Mouse (Mus musculus): Measurements from ENCODE around the gene Olfr1254.

The Olfr1254 gene

DNA sequence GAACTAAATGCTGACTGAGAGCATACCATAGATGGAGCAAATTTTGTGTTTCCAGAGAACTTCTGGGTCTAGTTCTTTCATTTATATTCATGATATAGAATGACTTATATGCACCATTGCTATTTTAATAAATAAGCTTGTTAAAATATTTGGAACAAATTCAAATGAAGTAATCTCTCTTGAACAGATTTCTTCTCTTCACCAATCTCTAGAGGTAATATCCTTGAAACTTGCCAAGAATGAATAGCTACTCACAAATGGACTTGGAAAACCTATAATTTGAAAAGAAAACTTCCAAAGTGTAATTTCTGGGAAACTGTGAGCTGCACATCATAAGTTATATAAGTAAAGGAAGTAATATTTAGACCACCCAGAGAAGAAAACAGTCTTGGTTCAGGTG, at the start of gene Olfr1254:
TSS of gene Olfr1254 (minus strand) at position 101 of the 400 bp plus-strand sequence.
- DNase-seq (ENCODE audit: low read depth, low spot score), result no peak

DNA sequence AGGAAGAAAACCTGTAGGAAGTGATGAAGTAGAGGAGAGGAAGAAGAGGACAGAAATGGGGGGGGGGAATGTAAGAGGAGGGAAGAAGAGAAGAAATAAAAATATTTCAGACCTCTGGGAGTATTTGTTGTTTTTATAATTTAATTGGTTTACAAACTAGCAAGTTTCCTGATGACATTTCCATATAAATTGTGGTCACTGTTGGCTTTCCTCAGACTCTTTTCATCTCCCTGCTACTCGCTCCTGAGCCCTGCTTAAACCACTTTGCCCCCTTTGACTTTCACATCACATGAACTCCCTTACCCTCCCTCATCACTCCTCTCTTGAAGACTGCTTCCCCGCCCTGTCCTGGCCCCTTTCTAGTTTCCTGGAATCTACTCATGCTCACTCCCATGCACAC, 48.0 kb upstream of the Olfr1254 start, which contains the start of gene Olfr1256:
TSS of gene Olfr1256 (minus strand) at position 101 of the 400 bp plus-strand sequence.
- DNase-seq (ENCODE audit: low read depth, low spot score), result no peak

DNA sequence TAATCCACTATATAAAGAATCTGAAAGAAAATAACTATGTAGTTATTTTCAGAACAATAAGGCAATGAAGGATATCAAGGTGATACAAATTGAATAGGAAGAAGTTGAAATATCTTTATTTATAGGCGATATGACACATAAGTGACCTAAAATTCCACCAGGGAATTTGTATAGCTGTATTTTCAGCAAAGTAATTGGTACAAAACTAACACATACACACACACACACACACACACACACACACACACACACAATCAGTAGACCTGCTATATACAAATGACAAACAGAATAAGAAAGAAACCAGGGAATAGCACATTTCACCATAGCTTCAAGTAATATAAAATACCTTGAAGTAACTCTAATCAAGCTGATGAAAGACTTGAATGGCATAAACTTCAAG, 26.8 kb upstream of the Olfr1254 start:
- no peak for DNase-seq (ENCODE audit: low read depth, low spot score)

DNA sequence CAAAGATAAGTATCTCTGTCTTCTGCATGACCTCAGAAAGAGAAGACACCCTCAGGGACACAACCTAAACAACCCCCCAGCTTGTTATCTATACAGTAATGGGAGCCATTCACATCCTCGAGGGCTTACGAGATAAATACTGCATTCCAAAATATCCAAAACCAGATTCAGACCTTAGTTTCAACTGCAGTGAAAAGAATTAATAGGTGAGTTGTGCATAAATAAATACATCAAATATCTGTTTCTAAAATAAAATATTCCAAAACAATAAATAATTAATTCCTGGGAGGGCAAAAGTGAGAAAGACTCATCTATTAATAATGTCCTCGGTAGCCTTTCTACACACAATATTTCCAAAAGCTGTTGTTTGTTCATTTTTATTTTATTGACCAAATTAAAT, 18.3 kb upstream of the Olfr1254 start, which contains the start of gene Olfr1255:
TSS of gene Olfr1255 (plus strand) at position 301 of the 400 bp plus-strand sequence.
- DNase-seq (ENCODE audit: low read depth, low spot score), result no peak

DNA sequence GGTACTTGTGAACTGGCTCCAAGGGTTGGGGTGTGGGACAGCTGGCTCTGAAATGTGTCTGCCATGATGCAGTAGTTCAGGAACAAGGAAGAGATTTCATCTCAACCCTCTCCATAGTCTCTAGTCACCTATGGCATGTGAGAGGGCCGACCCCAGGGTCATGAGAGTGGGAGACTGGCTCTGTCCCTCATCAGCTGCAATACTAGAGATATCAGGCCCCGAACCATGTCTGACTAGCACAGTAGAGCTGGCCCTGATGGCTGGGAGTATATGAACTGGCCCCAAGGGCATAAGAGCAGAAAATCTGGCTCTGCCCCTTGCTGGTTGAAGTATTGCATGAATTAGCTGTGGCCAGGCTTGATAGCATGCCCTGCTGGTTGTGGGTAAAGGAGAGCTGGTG, 17.3 kb upstream of the Olfr1254 start:
- no peak for DNase-seq (ENCODE audit: low read depth, low spot score)

DNA sequence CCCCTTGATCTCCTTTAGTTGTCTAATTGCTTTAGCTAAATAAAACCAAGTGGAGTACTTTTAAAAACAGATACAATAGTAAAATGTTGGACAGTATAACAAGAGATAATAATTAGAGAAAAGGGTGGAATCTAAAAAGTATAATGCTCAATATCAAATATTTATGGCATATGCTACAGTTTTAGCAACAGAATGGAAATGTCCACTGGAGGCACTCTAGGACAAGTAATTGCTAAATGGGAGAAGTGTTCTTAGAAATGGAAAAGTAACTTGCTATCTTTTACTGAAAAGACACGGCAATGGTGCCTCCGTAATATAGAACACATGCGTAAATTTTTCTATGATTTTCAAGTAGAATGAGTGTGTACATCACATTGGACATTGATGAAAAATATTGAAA, 6.2 kb upstream of the Olfr1254 start:
- DNase-seq (ENCODE audit: low read depth, low spot score), result no peak

DNA sequence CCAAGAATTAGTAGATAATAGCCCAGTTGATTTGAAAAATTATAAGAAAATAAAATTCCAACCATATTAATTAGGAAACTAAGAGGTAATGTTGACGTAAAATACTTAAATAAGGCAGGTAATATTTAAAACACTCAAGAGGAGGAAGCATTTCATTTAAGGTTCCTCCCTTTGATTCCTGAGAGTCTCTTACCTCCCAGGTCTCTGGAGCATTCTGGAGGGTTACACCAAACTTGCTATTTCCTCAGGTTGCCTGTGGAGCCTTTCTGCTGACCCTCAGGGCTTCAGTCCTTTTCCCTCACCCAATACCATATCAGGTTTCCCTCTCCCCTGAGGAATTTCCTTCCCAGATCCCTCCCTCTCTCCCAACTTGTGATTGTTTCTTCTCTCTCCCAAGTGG, 36.4 kb downstream of the Olfr1254 start, which contains the start of gene Olfr1253:
TSS of gene Olfr1253 (minus strand) at position 101 of the 400 bp plus-strand sequence.
- DNase-seq (ENCODE audit: low read depth, low spot score), result no peak

Measured in ES-CJ7 (cell line).